Mouse (Mus musculus) heart, embryonic 12.5 days (tissue): ENCODE results near the gene Pnpla5. TPM values are rescaled to one million over a fixed set of nuclear protein-coding genes. Genes with fewer than 3 reads are reported as not detected.

Source experiments
- ATAC-seq: fragments of 200-750 bp; cut with Nextera tagmentation; 2 replicates; pipeline ENCODE4 v1.8.0; 2017; ENCODE audit warnings: moderate TSS enrichment, moderate library complexity; ENCODE audit not compliant: insufficient number of reproducible peaks, low FRiP score
- H3K27ac ChIP-seq: fragments of 300-500 bp; sonication (generic); 2 replicates; pipeline ENCODE4 v1.5.1; 2016; ENCODE audit warnings: mild to moderate bottlenecking, moderate library complexity; ENCODE audit not compliant: poor library complexity, severe bottlenecking
- H3K27me3 ChIP-seq: fragments of 300-500 bp; sonication (generic); replicated peaks from 2 replicates; pipeline ENCODE4 v1.6.1; 2016; ENCODE audit warnings: mild to moderate bottlenecking, moderate library complexity
- H3K36me3 ChIP-seq: fragments of 300-500 bp; sonication (generic); 2 replicates; pipeline ENCODE4 v1.6.1; 2016; ENCODE audit warnings: mild to moderate bottlenecking, moderate library complexity
- H3K4me1 ChIP-seq: fragments of 300-500 bp; sonication (generic); replicated peaks from 2 replicates; pipeline ENCODE4 v1.6.1; 2016; ENCODE audit warnings: mild to moderate bottlenecking
- H3K4me2 ChIP-seq: fragments of 300-500 bp; sonication (generic); 2 replicates; pipeline ENCODE4 v1.6.1; 2016; ENCODE audit warnings: mild to moderate bottlenecking, moderate library complexity
- H3K4me3 ChIP-seq: fragments of 300-500 bp; sonication (generic); 2 replicates; pipeline ENCODE4 v1.5.1; 2016; ENCODE audit warnings: mild to moderate bottlenecking
- H3K9ac ChIP-seq: fragments of 300-500 bp; sonication (generic); 2 replicates; pipeline ENCODE4 v1.6.1; 2016; ENCODE audit warnings: mild to moderate bottlenecking, moderate library complexity
- H3K9me3 ChIP-seq: fragments of 300-500 bp; sonication (generic); replicated peaks from 2 replicates; pipeline ENCODE4 v1.6.1; 2016; ENCODE audit warnings: mild to moderate bottlenecking, moderate library complexity
- WGBS: fragments of 180-500 bp; shearing (Covaris S2); methylation state at CpG from one replicate; pipeline ENCODE4 v1.1.7; 2016; 5-methylcytosine and 5-hydroxymethylcytosine counted together
- polyA plus RNA-seq: library from polyadenylated mRNA; unstranded; fragments of >200 nt; fragmentation: Nextera tagmentation; extraction: Ambion mirVana; gene quantifications from 2 replicates; pipeline ENCODE4 v1.2.1, GENCODE M21; 2016

Gene Pnpla5
- polyA plus RNA-seq, 1 experiment from 2014 or later: not detected

- 86% methylated on average over 5 of the region's 5 CpGs for WGBS
- no peaks in the 10 kb centered on the region for H3K36me3 ChIP-seq
- no peak for ATAC-seq
- H3K9ac ChIP-seq: no peak overlapping the region
- H3K27me3 ChIP-seq: no peaks in the 10 kb centered on the region
- no peak overlapping the region for H3K27ac ChIP-seq
- H3K4me1 ChIP-seq: no peaks in the 10 kb centered on the region
- no peak overlapping the region for H3K4me3 ChIP-seq
- no peak overlapping the region for H3K4me2 ChIP-seq
- peaks cover 3% of the 10 kb centered on the region; the same call in 1 of the 2 replicates for H3K9me3 ChIP-seq
These were observed 16.6 kb upstream of the Pnpla5 start for GRCm38 (mm10) chr15:84139592-84140005.

- ATAC-seq: no peak
- Histone ChIP-seq H3K9me3 (peaks cover 3% of the 10 kb centered on the region; the same call in 1 of the 2 replicates), H3K4me2 (no peak overlapping the region), H3K9ac (no peak overlapping the region), H3K4me3 (no peak overlapping the region), H3K36me3 (no peaks in the 10 kb centered on the region), H3K27ac (no peak overlapping the region), H3K4me1 (0 out of 2 replicates have a peak, but pooled peaks cover 4% of the 10 kb centered on the region), H3K27me3 (no peaks in the 10 kb centered on the region)
- 32% methylated on average over 12 of the region's 12 CpGs for WGBS
These were observed 13.8 kb upstream of the Pnpla5 start for GRCm38 (mm10) chr15:84136473-84137415.

- 76% methylated on average over 5 of the region's 5 CpGs for WGBS
- no peaks in the 10 kb centered on the region for H3K27me3 ChIP-seq
- no peak for ATAC-seq
- no peak overlapping the region for H3K9ac ChIP-seq
- no peak overlapping the region for H3K4me2 ChIP-seq
- peaks cover 3% of the 10 kb centered on the region; the same call in 1 of the 2 replicates for H3K9me3 ChIP-seq
- H3K4me1 ChIP-seq: peaks cover 4% of the 10 kb centered on the region; the same call in 1 of the 2 replicates
- no peak overlapping the region for H3K27ac ChIP-seq
- H3K36me3 ChIP-seq: no peaks in the 10 kb centered on the region
- no peak overlapping the region for H3K4me3 ChIP-seq
These were observed 12.5 kb upstream of the Pnpla5 start for GRCm38 (mm10) chr15:84135472-84135871.

- no peaks in the 10 kb centered on the region for H3K36me3 ChIP-seq
- H3K4me1 ChIP-seq: peaks cover 4% of the 10 kb centered on the region; the same call in 1 of the 2 replicates
- 54% methylated on average over 4 of the region's 4 CpGs for WGBS
- no peak for ATAC-seq
- H3K9ac ChIP-seq: no peak overlapping the region
- H3K4me3 ChIP-seq: no peak overlapping the region
- H3K27ac ChIP-seq: no peak overlapping the region
- peaks cover 3% of the 10 kb centered on the region; the same call in 1 of the 2 replicates for H3K9me3 ChIP-seq
- H3K4me2 ChIP-seq: no peak overlapping the region
- H3K27me3 ChIP-seq: no peaks in the 10 kb centered on the region
These were observed 10.5 kb upstream of the Pnpla5 start for GRCm38 (mm10) chr15:84133440-84133839.

DNA sequence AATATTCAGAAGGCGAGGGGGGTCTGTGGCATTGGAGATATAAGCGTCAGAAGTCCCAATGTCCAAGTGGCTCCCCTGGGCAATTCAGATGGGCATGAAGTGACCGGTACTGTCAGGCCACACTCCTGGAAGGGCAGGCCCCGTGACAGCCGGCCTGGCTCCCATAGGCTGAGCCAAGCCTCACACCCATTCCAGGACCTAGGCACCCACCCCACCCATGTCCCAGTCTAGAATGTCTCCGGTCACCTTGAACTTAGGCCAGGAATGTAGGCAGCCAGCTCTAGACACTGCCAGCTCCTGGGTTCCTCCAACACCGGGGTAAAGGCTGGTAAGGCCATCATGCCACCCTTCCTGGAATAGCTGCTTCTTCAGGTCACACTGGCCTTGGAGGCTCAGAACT, 9.0 kb upstream of the Pnpla5 start:
- Histone ChIP-seq H3K9me3 (peaks cover 3% of the 10 kb centered on the region; the same call in 1 of the 2 replicates), H3K4me2 (no peak overlapping the region), H3K4me1 (peaks cover 4% of the 10 kb centered on the region; the same call in 1 of the 2 replicates), H3K36me3 (no peaks in the 10 kb centered on the region), H3K27ac (no peak overlapping the region), H3K9ac (no peak overlapping the region), H3K4me3 (no peak overlapping the region), H3K27me3 (peaks cover 8% of the 10 kb centered on the region; the same call in 1 of the 2 replicates)
- no peak for ATAC-seq
- WGBS: 91% methylated on average over 7 of the region's 7 CpGs

DNA sequence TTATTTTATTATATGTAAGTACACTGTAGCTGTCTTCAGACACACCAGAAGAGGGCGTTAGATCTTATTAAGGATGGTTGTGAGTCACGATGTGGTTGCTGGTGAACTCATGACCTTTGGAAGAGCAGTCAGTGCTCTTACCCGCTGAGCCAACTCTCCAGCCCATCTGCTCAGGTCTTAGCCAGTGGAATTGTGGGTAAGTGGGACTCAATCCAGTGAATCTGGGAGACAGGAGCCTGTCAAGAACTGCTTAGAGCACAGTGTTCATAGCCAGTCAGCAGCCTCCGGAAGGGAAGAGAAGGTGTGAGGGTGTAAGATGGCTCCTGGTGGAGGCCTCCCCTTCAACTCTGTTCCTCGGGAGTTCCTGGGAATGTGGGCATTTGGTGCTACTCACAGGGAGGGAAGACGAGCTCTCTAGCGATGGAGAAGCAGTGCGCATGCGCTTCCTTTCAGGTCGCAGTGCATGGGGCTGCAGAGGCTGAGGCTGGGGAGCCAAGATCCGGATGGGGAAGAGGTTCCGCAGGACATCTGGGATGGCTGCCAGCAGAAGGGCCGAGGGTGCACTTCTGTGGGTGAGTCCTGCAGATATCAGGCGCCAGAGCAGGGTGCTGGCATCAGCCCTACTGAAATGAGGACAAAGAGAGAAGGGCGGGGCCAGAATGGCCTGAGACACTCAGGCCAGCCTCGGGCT, 8.3 kb upstream of the Pnpla5 start:
- Histone ChIP-seq H3K4me3 (no peak overlapping the region), H3K9me3 (peaks cover 3% of the 10 kb centered on the region; the same call in 1 of the 2 replicates), H3K36me3 (no peaks in the 10 kb centered on the region), H3K4me2 (no peak overlapping the region), H3K27me3 (peaks cover 9% of the 10 kb centered on the region; the same call in 1 of the 2 replicates), H3K27ac (no peak overlapping the region), H3K4me1 (peaks cover 4% of the 10 kb centered on the region; the same call in 1 of the 2 replicates), H3K9ac (no peak overlapping the region)
- no peak for ATAC-seq
- WGBS: 44% methylated on average over 16 of the region's 16 CpGs

DNA sequence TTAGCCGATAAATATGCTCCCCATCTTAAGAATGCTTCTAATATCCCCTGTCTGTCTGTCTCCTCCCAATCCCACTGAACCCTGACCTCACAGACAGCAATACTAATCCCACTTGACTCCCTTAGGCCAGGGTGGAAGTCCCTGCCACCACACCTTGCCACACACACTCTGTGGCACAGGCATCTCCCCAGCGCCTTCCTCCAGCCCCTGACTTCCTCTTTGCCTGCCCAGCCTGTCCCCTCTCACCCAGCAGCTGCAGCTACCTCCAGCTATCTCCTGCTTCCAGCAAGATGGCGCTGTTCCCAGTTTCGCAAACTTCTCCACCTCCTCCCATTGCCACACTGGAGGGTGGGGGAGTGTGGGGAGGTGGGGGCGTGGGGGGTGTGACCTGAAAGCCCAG, 3.9 kb upstream of the Pnpla5 start:
- H3K27ac ChIP-seq: no peak overlapping the region
- H3K9me3 ChIP-seq: no peaks in the 10 kb centered on the region
- no peak overlapping the region for H3K9ac ChIP-seq
- H3K36me3 ChIP-seq: no peaks in the 10 kb centered on the region
- peaks cover 24% of the 10 kb centered on the region for H3K27me3 ChIP-seq
- WGBS: 31% methylated on average over 5 of the region's 5 CpGs
- H3K4me3 ChIP-seq: no peak overlapping the region
- ATAC-seq: no peak
- H3K4me1 ChIP-seq: no peaks in the 10 kb centered on the region; the same call in 1 of the 2 replicates
- no peak overlapping the region for H3K4me2 ChIP-seq

- H3K36me3 ChIP-seq: no peaks in the 10 kb centered on the region
- ATAC-seq: no peak
- no peak overlapping the region for H3K9ac ChIP-seq
- H3K4me1 ChIP-seq: no peaks in the 10 kb centered on the region; the same call in 1 of the 2 replicates
- H3K27me3 ChIP-seq: peaks cover 27% of the 10 kb centered on the region
- 58% methylated on average over 4 of the region's 4 CpGs for WGBS
- H3K27ac ChIP-seq: no peak overlapping the region
- H3K9me3 ChIP-seq: no peaks in the 10 kb centered on the region
- no peak overlapping the region for H3K4me2 ChIP-seq
- H3K4me3 ChIP-seq: no peak overlapping the region
These were observed 3.5 kb upstream of the Pnpla5 start for GRCm38 (mm10) chr15:84126447-84126846.

DNA sequence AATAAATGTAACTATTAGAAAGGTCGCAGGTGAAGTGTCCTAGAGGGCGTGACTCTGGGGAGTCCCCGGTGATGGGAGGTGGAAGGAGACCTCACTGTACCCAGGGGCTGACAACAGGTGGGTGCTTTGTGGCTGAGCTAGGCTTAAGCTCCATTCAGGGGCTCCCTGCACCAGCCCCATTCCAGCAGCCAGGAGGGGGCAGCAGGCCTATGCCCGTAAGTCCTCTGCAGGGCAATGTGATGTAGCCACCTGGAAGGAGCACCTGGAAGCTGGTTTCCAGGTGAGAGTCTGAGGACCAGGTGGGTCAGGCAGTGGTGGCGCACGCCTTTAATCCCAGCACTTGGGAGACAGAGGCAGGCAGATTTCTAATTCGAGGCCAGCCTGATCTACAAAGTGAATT, 1.1 kb upstream of the Pnpla5 start:
- 52% methylated on average over 7 of the region's 7 CpGs for WGBS
- ATAC-seq: no peak

GRCm38 (mm10) chr15:84121036-84121435, 1.9 kb downstream of the Pnpla5 start:
- WGBS: 74% methylated on average over 7 of the region's 7 CpGs
- no peaks in the 10 kb centered on the region for H3K4me1 ChIP-seq
- no peak overlapping the region for H3K27ac ChIP-seq
- no peaks in the 10 kb centered on the region for H3K36me3 ChIP-seq
- H3K9ac ChIP-seq: no peak overlapping the region
- H3K9me3 ChIP-seq: no peaks in the 10 kb centered on the region
- no peak overlapping the region for H3K4me2 ChIP-seq
- peaks cover 31% of the 10 kb centered on the region for H3K27me3 ChIP-seq
- H3K4me3 ChIP-seq: no peak overlapping the region
- ATAC-seq: no peak

More for the DNA sequence above, 1.1 kb upstream of the Pnpla5 start:
- Histone ChIP-seq H3K9ac (no peak overlapping the region), H3K4me2 (no peak overlapping the region), H3K27me3 (peaks cover 32% of the 10 kb centered on the region), H3K4me1 (no peaks in the 10 kb centered on the region), H3K36me3 (no peaks in the 10 kb centered on the region), H3K27ac (no peak overlapping the region), H3K9me3 (no peaks in the 10 kb centered on the region), H3K4me3 (no peak overlapping the region)

GRCm38 (mm10) chr15:84120612-84121011, 2.4 kb downstream of the Pnpla5 start:
- H3K27ac ChIP-seq: no peak overlapping the region
- 20% methylated on average over 6 of the region's 6 CpGs for WGBS
- no peak overlapping the region for H3K9ac ChIP-seq
- no peak overlapping the region for H3K4me2 ChIP-seq
- H3K36me3 ChIP-seq: no peaks in the 10 kb centered on the region
- ATAC-seq: no peak
- H3K9me3 ChIP-seq: no peaks in the 10 kb centered on the region
- peaks cover 31% of the 10 kb centered on the region for H3K27me3 ChIP-seq
- H3K4me1 ChIP-seq: no peaks in the 10 kb centered on the region
- no peak overlapping the region for H3K4me3 ChIP-seq
